Mouse (Mus musculus) layer of hippocampus, adult 2 months (tissue): ENCODE results near the gene Olfr450. TPM values are rescaled to one million over a fixed set of nuclear protein-coding genes. Genes with fewer than 3 reads are reported as not detected.

ENCODE experiments used
- DNase-seq, 2 experiments: peaks; one replicate each; pipeline ENCODE4 v3.0.0; 2022; ENCODE audit warnings: low spot score in 2 of 2
- H3K27ac ChIP-seq: fragments of 200-600 bp; 2 replicates; pipeline ENCODE4 v1.8.1; 2022
- H3K4me3 ChIP-seq: fragments of 200-600 bp; 2 replicates; pipeline ENCODE4 v1.8.1; 2022; ENCODE audit warnings: mild to moderate bottlenecking
- CTCF ChIP-seq: fragments of 200-600 bp; conservative IDR thresholded peaks from 2 replicates; pipeline ENCODE4 v1.8.1; 2022; ENCODE audit warnings: antibody characterized with exemption, mild to moderate bottlenecking, moderate library complexity
- long read RNA-seq, 2 experiments: library from polyadenylated mRNA; stranded (forward); transcript quantifications; one replicate each; pipeline ENCODE4 v2.0.0; 2021; ENCODE audit warnings: borderline mapping rate in 2 of 2
- total RNA-seq, 2 experiments: library from RNA; stranded (reverse); gene quantifications; 2 replicates each; pipeline ENCODE4 v1.2.3; 2021

The Olfr450 gene
- not detected for total RNA-seq
- long read RNA-seq, experiment 1, result 0 reads
- long read RNA-seq, experiment 2, result 0 reads

- TF ChIP-seq CTCF, result no peak
- no peak for DNase-seq
- no peak within 1 kb of the TSS for H3K27ac ChIP-seq
- H3K4me3 ChIP-seq, result no peak within 1 kb of the TSS
Measured at GRCm38 (mm10) chr6:42811639-42812038, at the start of gene Olfr450. TSS of gene Olfr450 (plus strand) at chr6:42811939.

- no peak overlapping the region for H3K27ac ChIP-seq
- no peak overlapping the region for H3K4me3 ChIP-seq
- TF ChIP-seq CTCF, result no peak
- no peak for DNase-seq
Measured at GRCm38 (mm10) chr6:42777066-42777465, 34.7 kb upstream of the Olfr450 start.

- no peak within 1 kb of the TSS for H3K4me3 ChIP-seq
- DNase-seq, result no peak
- TF ChIP-seq CTCF, result no peak
- no peak within 1 kb of the TSS for H3K27ac ChIP-seq
Measured at GRCm38 (mm10) chr6:42784793-42785192, 26.9 kb upstream of the Olfr450 start, which contains the start of gene Olfr452. TSS of gene Olfr452 (plus strand) at chr6:42785093.

DNA sequence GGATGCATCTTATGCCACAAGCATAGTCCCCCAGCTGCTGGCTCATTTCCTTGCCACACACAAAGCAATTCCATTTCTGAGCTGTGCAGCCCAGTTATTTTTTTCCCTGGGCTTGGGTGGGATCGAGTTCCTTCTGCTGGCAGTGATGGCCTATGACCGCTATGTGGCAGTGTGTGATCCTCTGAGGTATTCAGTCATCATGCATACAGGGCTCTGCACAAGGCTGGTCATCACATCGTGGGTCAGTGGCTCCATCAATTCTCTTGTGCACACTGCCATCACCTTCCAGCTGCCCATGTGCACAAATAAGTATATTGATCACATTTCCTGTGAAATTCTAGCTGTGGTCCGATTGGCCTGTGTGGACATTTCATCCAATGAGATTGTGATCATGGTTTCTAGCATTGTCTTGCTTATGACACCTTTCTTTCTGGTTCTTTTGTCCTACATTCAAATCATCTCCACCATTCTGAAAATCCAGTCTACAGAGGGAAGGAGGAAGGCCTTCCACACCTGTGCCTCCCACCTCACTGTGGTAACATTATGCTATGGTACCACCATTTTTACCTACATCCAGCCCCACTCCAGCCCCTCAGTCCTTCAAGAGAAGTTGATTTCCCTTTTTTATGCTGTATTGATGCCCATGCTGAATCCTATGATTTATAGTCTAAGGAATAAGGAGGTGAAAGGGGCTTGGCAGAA is 21.3 kb upstream of the Olfr450 start:
- TF ChIP-seq CTCF, result peak; percentile 44
- no peak for DNase-seq
- Histone ChIP-seq H3K4me3 (no peak overlapping the region), H3K27ac (no peak overlapping the region)

GRCm38 (mm10) chr6:42790949-42791556 is 20.7 kb upstream of the Olfr450 start:
- DNase-seq, result no peak
- Histone ChIP-seq H3K4me3 (no peak overlapping the region), H3K27ac (no peak overlapping the region)
- TF ChIP-seq CTCF, result no peak

DNA sequence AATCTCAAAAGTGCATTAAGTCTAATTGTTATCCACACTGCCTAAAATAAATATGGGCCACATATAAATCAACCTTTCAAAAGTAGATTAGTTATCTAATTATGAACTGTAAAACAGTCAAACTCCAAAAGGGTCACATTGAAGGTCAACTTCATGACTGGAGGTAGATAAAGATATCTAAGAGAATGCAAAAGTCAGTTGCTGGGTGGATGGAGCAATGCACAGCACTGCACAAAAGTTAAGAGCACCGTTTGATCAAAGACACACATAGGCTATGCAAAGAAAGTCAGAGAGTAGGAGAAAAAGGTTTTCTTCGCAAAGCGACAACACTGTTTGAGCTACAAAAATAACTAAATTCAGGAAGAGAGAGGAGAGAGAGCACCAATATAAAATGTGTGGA is 16.8 kb upstream of the Olfr450 start:
- Histone ChIP-seq H3K4me3 (no peak overlapping the region), H3K27ac (no peak overlapping the region)
- no peak for DNase-seq
- no peak for TF ChIP-seq CTCF

DNA sequence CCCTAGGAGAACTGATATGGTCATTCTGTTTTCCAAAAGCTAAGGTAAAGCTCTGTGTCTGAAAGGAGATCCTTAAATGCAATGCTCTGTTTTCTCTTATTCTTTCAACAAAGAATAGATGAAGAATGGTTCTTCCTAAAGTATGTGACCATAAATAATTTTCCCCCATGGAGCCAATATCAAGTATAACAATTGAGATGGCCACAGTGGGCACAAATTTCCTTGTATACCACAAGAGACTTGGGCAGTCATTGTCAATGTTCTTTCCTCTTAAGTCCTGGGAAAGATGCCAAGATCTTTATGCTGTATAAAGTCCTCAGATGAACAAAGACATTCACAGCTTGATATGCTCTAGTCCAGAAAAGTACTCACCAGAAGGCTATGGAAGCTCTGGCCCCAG is 22.3 kb downstream of the Olfr450 start, which contains the start of gene Olfr449:
Gene Olfr449 (plus strand): TSS at position 301 of the 400 bp plus-strand sequence.
- no peak within 1 kb of the TSS for H3K4me3 ChIP-seq
- DNase-seq, result no peak
- no peak within 1 kb of the TSS for H3K27ac ChIP-seq
- no peak for TF ChIP-seq CTCF

DNA sequence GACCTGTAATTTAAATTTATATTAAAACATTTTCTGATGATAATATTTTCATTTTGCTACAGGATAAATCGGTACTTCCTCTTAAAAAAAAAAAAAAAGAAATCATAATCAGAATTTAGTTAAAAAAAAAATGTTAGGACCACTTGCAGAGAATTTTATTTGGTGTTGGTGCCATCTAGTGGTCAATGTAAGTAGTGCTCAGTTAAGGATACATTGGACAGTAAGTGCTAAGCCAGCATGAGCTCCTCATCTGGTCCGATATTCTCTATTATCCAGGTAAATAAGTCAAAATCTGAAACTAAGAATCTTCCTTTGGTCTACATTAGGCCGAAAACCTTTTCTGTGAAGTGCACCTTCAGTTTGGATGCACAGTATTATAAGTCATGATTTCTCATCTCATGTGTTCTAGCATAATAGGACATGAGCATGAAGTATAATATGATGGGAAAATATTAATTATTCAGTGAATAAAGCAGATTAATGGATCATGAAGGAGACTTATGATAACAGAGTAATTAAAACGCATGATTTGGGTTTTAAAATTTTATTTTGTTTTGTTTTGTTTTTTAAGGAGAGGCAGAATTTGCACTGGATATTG is 48.6 kb downstream of the Olfr450 start:
- no peak overlapping the region for H3K4me3 ChIP-seq
- TF ChIP-seq CTCF, result peak; percentile 84
- peak; percentile 50 to 74 for DNase-seq
- no peak overlapping the region for H3K27ac ChIP-seq

Other genes starting within 250 kb of the Olfr450 start
- not detected for gene Tcaf3, start 214.2 kb upstream of the Olfr450 start, total RNA-seq
- under 1 TPM; 0.49 to 0.87 TPM for gene Tcaf2, start 166.7 kb upstream of the Olfr450 start, total RNA-seq
- gene Tcaf1, start 101.9 kb upstream of the Olfr450 start, total RNA-seq, result 100 to 1,000 TPM; 215 to 221 TPM
- not detected for gene Olfr453, start 72.6 kb upstream of the Olfr450 start, total RNA-seq
- gene Olfr38, start 55.5 kb upstream of the Olfr450 start, total RNA-seq, result not detected
- not detected for gene Olfr452, start 26.8 kb upstream of the Olfr450 start, total RNA-seq
- gene Olfr449, start 22.4 kb downstream of the Olfr450 start, total RNA-seq, result not detected
- gene Olfr448, start 78.5 kb downstream of the Olfr450 start, total RNA-seq, result not detected
- not detected for gene Olfr447, start 96.9 kb downstream of the Olfr450 start, total RNA-seq
- not detected for gene Olfr446, start 109.4 kb downstream of the Olfr450 start, total RNA-seq
- gene Olfr444, start 137.1 kb downstream of the Olfr450 start, total RNA-seq, result not detected